9 mouse cellular contexts compared by ENCODE assay signal in the genomic region with DNA sequence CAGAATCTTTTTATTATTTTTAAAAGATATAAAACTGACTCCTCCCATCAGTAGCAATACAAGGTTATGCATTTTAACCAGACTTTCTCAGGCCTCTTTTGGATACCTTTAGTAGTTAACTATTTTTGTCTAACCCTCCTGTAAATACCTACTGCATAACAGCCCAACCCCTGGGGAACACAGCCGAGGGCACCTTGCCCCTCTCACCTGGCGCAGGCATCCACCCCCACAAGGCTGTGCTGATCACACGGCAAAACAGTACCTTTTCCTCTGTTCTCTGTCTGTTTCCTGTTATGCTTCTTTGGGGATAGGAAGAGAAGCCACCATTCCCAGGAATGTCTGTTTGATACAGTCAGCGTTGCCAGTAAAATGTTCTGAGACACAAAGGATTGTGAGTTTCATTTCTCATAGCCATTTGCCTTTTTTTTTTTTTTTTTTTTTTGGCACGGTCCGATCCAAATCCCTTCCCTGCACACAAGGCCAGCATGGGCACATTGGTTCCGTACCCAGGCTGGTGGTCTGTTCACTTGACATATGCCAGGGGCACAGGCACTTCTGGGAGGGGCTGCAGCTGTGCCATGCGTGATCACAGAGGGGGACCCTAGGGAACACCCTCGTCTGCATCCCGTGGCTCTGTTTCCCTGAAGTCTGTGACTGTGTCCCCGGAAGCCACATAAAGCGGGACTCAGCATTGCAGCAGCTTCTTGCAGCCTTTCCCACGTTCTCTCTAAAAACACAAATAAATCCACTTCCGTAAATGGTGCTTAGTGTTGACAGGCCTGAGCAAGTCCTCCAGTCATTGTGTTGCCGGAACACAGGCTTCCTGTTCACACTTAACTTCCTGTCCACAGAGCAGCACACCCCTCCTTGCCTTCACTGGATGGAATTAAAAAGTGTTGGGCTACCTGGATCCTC. TPM values are rescaled to one million over a fixed set of nuclear protein-coding genes. Genes with fewer than 3 reads are reported as not detected.
DNase-seq lines count a peak whose midpoint lies in the region; ATAC-seq and TF ChIP-seq lines count a peak whose summit lies in the region.
"Had no signal": no experiment of that assay in that cellular context is flagged by ENCODE, and none has a peak within 500 bp of the region (broad histone marks: within the 10 kb centered on the region; RNA-seq: fewer than 3 reads in every experiment).

No protein-coding gene starts in this region.

- H3K4me1 ChIP-seq in lung, embryonic 16.5 days (replicated peaks; ENCODE audit: control insufficient read depth, insufficient read depth, low read length), result peaks cover 5% of the 10 kb centered on the region; the same call in 1 of the 2 replicates
- peaks cover 14% of the 10 kb centered on the region for H3K4me1 ChIP-seq in forebrain, embryonic 12.5 days

- no peaks in the 10 kb centered on the region for H3K9me3 ChIP-seq in lung, embryonic 16.5 days (ENCODE audit: control insufficient read depth, low read length)
- H3K9me3 ChIP-seq in forebrain, embryonic 12.5 days, result no peaks in the 10 kb centered on the region

- H3K27me3 ChIP-seq in lung, embryonic 16.5 days (ENCODE audit: control insufficient read depth, insufficient read depth, low read depth, low read length), result no peaks in the 10 kb centered on the region
- no peaks in the 10 kb centered on the region for H3K27me3 ChIP-seq in forebrain, embryonic 12.5 days

- intact Hi-C loops in gastrocnemius, adult 2 months (cut with DNase I), result loop anchor here (5.0 kb wide), 1 partner anchor 33 kb away; a partner anchor contains a TSS
- intact Hi-C loops in heart, postnatal 14 days (cut with DNase I), result loop anchor here (2.0 kb wide), 1 partner anchor 31 kb away; a partner anchor contains a TSS

- peak overlapping the region; percentile 30 for H3K4me2 ChIP-seq in lung, embryonic 16.5 days (ENCODE audit: low read depth, low read length)
- no peak overlapping the region for H3K4me2 ChIP-seq in forebrain, embryonic 12.5 days

- peak overlapping the region; percentile 65 for H3K4me3 ChIP-seq in gastrocnemius, adult 2 months
- no peak overlapping the region for H3K4me3 ChIP-seq in lung, embryonic 16.5 days (ENCODE audit: low read length)
- H3K4me3 ChIP-seq in forebrain, embryonic 12.5 days (replicated peaks), result no peak overlapping the region

- no peak for DNase-seq in gastrocnemius, adult 2 months
- no peak for DNase-seq in gastrocnemius, adult 8-10 months (ENCODE audit: low spot score in 2 of 2)
- DNase-seq in heart, postnatal 14 days, result peak; percentile 38 to 41
- no peak for DNase-seq in ovary, postnatal 10 days (ENCODE audit: low spot score)
- no peak for DNase-seq in right cerebral cortex, adult 2 months (ENCODE audit: low spot score in 2 of 2)

- H3K36me3 ChIP-seq in lung, embryonic 16.5 days (ENCODE audit: control insufficient read depth, insufficient read depth, low read length), result peaks cover 38% of the 10 kb centered on the region
- H3K36me3 ChIP-seq in forebrain, embryonic 12.5 days (replicated peaks), result peaks cover 86% of the 10 kb centered on the region

- 65% methylated on average over 15 of the region's 15 CpGs for WGBS in lung, embryonic 16.5 days
- 85% methylated on average over 15 of the region's 15 CpGs for WGBS in forebrain, embryonic 12.5 days

- no peak for TF ChIP-seq CTCF in gastrocnemius, adult 2 months (IDR thresholded peaks at IDR 0.05)

- ATAC-seq in CD4-positive, CD25-positive, alpha-beta regulatory T cell, adult 4 months, result peak; percentile 96
- peak; percentile 59 for ATAC-seq in lung, embryonic 16.5 days (ENCODE audit: low read depth)
- no peak for ATAC-seq in forebrain, embryonic 12.5 days (ENCODE audit: low FRiP score)

- peak overlapping the region; percentile 9; the same call in 1 of the 2 replicates for H3K9ac ChIP-seq in lung, embryonic 16.5 days (ENCODE audit: low read length)
- no peak overlapping the region for H3K9ac ChIP-seq in forebrain, embryonic 12.5 days

- H3K27ac ChIP-seq in gastrocnemius, adult 2 months, result peak overlapping the region; percentile 84
- peak overlapping the region; percentile 87 for H3K27ac ChIP-seq in lung, embryonic 16.5 days (ENCODE audit: low read length)
- no peak overlapping the region for H3K27ac ChIP-seq in forebrain, embryonic 12.5 days

RNA-seq across cellular contexts. Expression of a gene that starts 17.6 kb away (rescaled TPM):
- 1 to 10 TPM; 3.9 to 4.6 TPM for total RNA-seq in gastrocnemius, adult 2 months (2021)
- 1 to 10 TPM; 2.1 to 6.2 (median 3.1) TPM for total RNA-seq in gastrocnemius, adult 8-10 months (2022)
- 10 to 100 TPM; 51.9 to 57.3 TPM for polyA plus RNA-seq in CD4-positive, CD25-positive, alpha-beta regulatory T cell, adult 4 months (2017; shearing (Covaris generic))
- total RNA-seq in heart, postnatal 14 days (2021), result 10 to 100 TPM in 1 of 2 experiments, 1 to 10 TPM in 1; 8.6 to 12.3 TPM
- polyA plus RNA-seq in lung, embryonic 16.5 days (2015; fragmentation: Nextera tagmentation; extraction: Ambion mirVana), result 70.6 and 70.9 TPM in 2 replicates
- polyA plus RNA-seq in forebrain, embryonic 12.5 days (2016; fragmentation: Nextera tagmentation; extraction: Ambion mirVana), result 160 and 163 TPM in 2 replicates

RNA-seq across cellular contexts. Expression of a gene that starts 30.4 kb away (rescaled TPM):
- total RNA-seq in gastrocnemius, adult 2 months (2021), result 10 to 100 TPM; 17.3 to 20.1 TPM
- 10 to 100 TPM; 12.7 to 19.4 (median 16.6) TPM for total RNA-seq in gastrocnemius, adult 8-10 months (2022)
- 100 to 1,000 TPM; 147 to 207 TPM for polyA plus RNA-seq in CD4-positive, CD25-positive, alpha-beta regulatory T cell, adult 4 months (2017; shearing (Covaris generic))
- 10 to 100 TPM; 42.4 to 44.8 TPM for total RNA-seq in heart, postnatal 14 days (2021)
- 57.4 and 59.0 TPM in 2 replicates for polyA plus RNA-seq in lung, embryonic 16.5 days (2015; fragmentation: Nextera tagmentation; extraction: Ambion mirVana)
- polyA plus RNA-seq in forebrain, embryonic 12.5 days (2016; fragmentation: Nextera tagmentation; extraction: Ambion mirVana), result 43.0 and 50.4 TPM in 2 replicates

RNA-seq across cellular contexts. Expression of a gene that starts 31.2 kb away (rescaled TPM):
- total RNA-seq in gastrocnemius, adult 2 months (2021), result 10 to 100 TPM; 15.4 to 19.6 TPM
- 10 to 100 TPM; 12.8 to 15.7 (median 14.4) TPM for total RNA-seq in gastrocnemius, adult 8-10 months (2022)
- 10 to 100 TPM; 13.9 to 23.3 TPM for polyA plus RNA-seq in CD4-positive, CD25-positive, alpha-beta regulatory T cell, adult 4 months (2017; shearing (Covaris generic))
- 10 to 100 TPM; 45.7 to 46.5 TPM for total RNA-seq in heart, postnatal 14 days (2021)
- 31.2 and 43.1 TPM in 2 replicates for polyA plus RNA-seq in lung, embryonic 16.5 days (2015; fragmentation: Nextera tagmentation; extraction: Ambion mirVana)
- 60.4 and 61.1 TPM in 2 replicates for polyA plus RNA-seq in forebrain, embryonic 12.5 days (2016; fragmentation: Nextera tagmentation; extraction: Ambion mirVana)

RNA-seq across cellular contexts. Expression of a gene that starts 47.8 kb away (rescaled TPM):
- total RNA-seq in gastrocnemius, adult 2 months (2021), result not detected
- not detected for total RNA-seq in gastrocnemius, adult 8-10 months (2022)
- polyA plus RNA-seq in CD4-positive, CD25-positive, alpha-beta regulatory T cell, adult 4 months (2017; shearing (Covaris generic)), result not detected
- not detected for total RNA-seq in heart, postnatal 14 days (2021)
- not detected in 2 replicates for polyA plus RNA-seq in lung, embryonic 16.5 days (2015; fragmentation: Nextera tagmentation; extraction: Ambion mirVana)
- not detected in 2 replicates for polyA plus RNA-seq in forebrain, embryonic 12.5 days (2016; fragmentation: Nextera tagmentation; extraction: Ambion mirVana)
- total RNA-seq: gastrocnemius, postnatal 36 days had no signal

RNA-seq across cellular contexts. Expression of a gene that starts 52.8 kb away (rescaled TPM):
- not detected for total RNA-seq in gastrocnemius, adult 2 months (2021)
- not detected for total RNA-seq in gastrocnemius, adult 8-10 months (2022)
- polyA plus RNA-seq in CD4-positive, CD25-positive, alpha-beta regulatory T cell, adult 4 months (2017; shearing (Covaris generic)), result not detected
- not detected for total RNA-seq in heart, postnatal 14 days (2021)
- polyA plus RNA-seq in lung, embryonic 16.5 days (2015; fragmentation: Nextera tagmentation; extraction: Ambion mirVana), result 0.06 and 0.11 TPM in 2 replicates
- polyA plus RNA-seq in forebrain, embryonic 12.5 days (2016; fragmentation: Nextera tagmentation; extraction: Ambion mirVana), result 0.54 and 0.61 TPM in 2 replicates
- total RNA-seq: gastrocnemius, postnatal 36 days had no signal

Comparison
In these comparisons a context has a peak if more than half of its experiments do, and no peak if none do; other contexts are left out.
1. DNase-seq: peak in heart, postnatal 14 days (2 of 2); none in gastrocnemius, adult 2 months (single experiment), gastrocnemius, adult 8-10 months (0 of 2), ovary, postnatal 10 days (single experiment) and right cerebral cortex, adult 2 months (0 of 2).